Mouse (Mus musculus): ENCODE measurements around the gene Sh3bp1. TPM values are rescaled to one million over a fixed set of nuclear protein-coding genes. Genes with fewer than 3 reads are reported as not detected.
"Not testable (repeated sequence)": the region's sequence is repeated elsewhere in the genome, so short reads cannot be mapped to it uniquely, and the experiment has no call there.

The Sh3bp1 gene
- polyA plus RNA-seq, 1 experiment from 2014 or later = 2.7 TPM

- ATAC-seq = no peak
- H3K9ac ChIP-seq (ENCODE audit: low read depth, low read length) = peak overlapping the region; percentile 48; the same call in 1 of the 2 replicates
- H3K36me3 ChIP-seq (ENCODE audit: control insufficient read depth, insufficient read depth, low read length) = no peaks in the 10 kb centered on the region
- peaks cover 24% of the 10 kb centered on the region for H3K4me1 ChIP-seq (ENCODE audit: control insufficient read depth, insufficient read depth, low read length)
- no peak overlapping the region for H3K4me3 ChIP-seq (ENCODE audit: low read depth, low read length)
- no peaks in the 10 kb centered on the region for H3K9me3 ChIP-seq (replicated peaks; ENCODE audit: control insufficient read depth, low read length, poor library complexity, severe bottlenecking)
- H3K27me3 ChIP-seq (ENCODE audit: control insufficient read depth, insufficient read depth, low read depth, low read length) = no peaks in the 10 kb centered on the region
- peak overlapping the region; percentile 75 for H3K4me2 ChIP-seq (ENCODE audit: low read length)
- H3K27ac ChIP-seq (ENCODE audit: low read length) = peak overlapping the region; percentile 97
- WGBS = 80% methylated on average over 5 of the region's 5 CpGs
Measured at GRCm38 (mm10) chr15:78875537-78875936, 24.0 kb upstream of the Sh3bp1 start.

- peak; percentile 46 for ATAC-seq
- Histone ChIP-seq H3K27me3 (ENCODE audit: control insufficient read depth, insufficient read depth, low read depth, low read length) (no peaks in the 10 kb centered on the region), H3K36me3 (ENCODE audit: control insufficient read depth, insufficient read depth, low read length) (peaks cover 4% of the 10 kb centered on the region; the same call in 1 of the 2 replicates), H3K9me3 (replicated peaks; ENCODE audit: control insufficient read depth, low read length, poor library complexity, severe bottlenecking) (no peaks in the 10 kb centered on the region), H3K4me1 (ENCODE audit: control insufficient read depth, insufficient read depth, low read length) (peaks cover 24% of the 10 kb centered on the region), H3K4me2 (ENCODE audit: low read length) (peak overlapping the region; percentile 75), H3K27ac (ENCODE audit: low read length) (peak overlapping the region; percentile 97), H3K4me3 (ENCODE audit: low read depth, low read length) (peak overlapping the region; percentile 78), H3K9ac (ENCODE audit: low read depth, low read length) (peak overlapping the region; percentile 94)
- 3% methylated on average over 17 of the region's 17 CpGs for WGBS
Measured at GRCm38 (mm10) chr15:78876258-78876696, 23.3 kb upstream of the Sh3bp1 start.

GRCm38 (mm10) chr15:78876991-78877809, 22.4 kb upstream of the Sh3bp1 start, which contains the start of gene Gga1:
Gene Gga1, plus strand, starts transcription at chr15:78877190.
- Histone ChIP-seq H3K9me3 (replicated peaks; ENCODE audit: control insufficient read depth, low read length, poor library complexity, severe bottlenecking) (no peaks in the 10 kb centered on the region), H3K4me3 (ENCODE audit: low read depth, low read length) (peak within 1 kb of the TSS; percentile 78), H3K36me3 (ENCODE audit: control insufficient read depth, insufficient read depth, low read length) (peaks cover 12% of the 10 kb centered on the region), H3K9ac (ENCODE audit: low read depth, low read length) (peak within 1 kb of the TSS; percentile 94), H3K27ac (ENCODE audit: low read length) (peak within 1 kb of the TSS; percentile 97), H3K27me3 (ENCODE audit: control insufficient read depth, insufficient read depth, low read depth, low read length) (no peaks in the 10 kb centered on the region), H3K4me1 (ENCODE audit: control insufficient read depth, insufficient read depth, low read length) (peaks cover 24% of the 10 kb centered on the region), H3K4me2 (ENCODE audit: low read length) (peak within 1 kb of the TSS; percentile 97)
- under 1% methylated on average over 59 of the region's 95 CpGs for WGBS
- ATAC-seq = peak; percentile 85

- H3K4me3 ChIP-seq (ENCODE audit: low read depth, low read length) = peak overlapping the region; percentile 78
- peaks cover 13% of the 10 kb centered on the region for H3K36me3 ChIP-seq (ENCODE audit: control insufficient read depth, insufficient read depth, low read length)
- H3K4me2 ChIP-seq (ENCODE audit: low read length) = peak overlapping the region; percentile 97
- H3K4me1 ChIP-seq (ENCODE audit: control insufficient read depth, insufficient read depth, low read length) = peaks cover 24% of the 10 kb centered on the region
- no peaks in the 10 kb centered on the region for H3K27me3 ChIP-seq (ENCODE audit: control insufficient read depth, insufficient read depth, low read depth, low read length)
- no peaks in the 10 kb centered on the region for H3K9me3 ChIP-seq (replicated peaks; ENCODE audit: control insufficient read depth, low read length, poor library complexity, severe bottlenecking)
- WGBS = under 1% methylated on average over 17 of the region's 17 CpGs
- ATAC-seq = peak; percentile 47
- peak overlapping the region; percentile 94 for H3K9ac ChIP-seq (ENCODE audit: low read depth, low read length)
- peak overlapping the region; percentile 97 for H3K27ac ChIP-seq (ENCODE audit: low read length)
Measured at GRCm38 (mm10) chr15:78877810-78878390, 21.7 kb upstream of the Sh3bp1 start.

GRCm38 (mm10) chr15:78878792-78879516, 20.6 kb upstream of the Sh3bp1 start:
- H3K4me3 ChIP-seq (ENCODE audit: low read depth, low read length); H3K9me3 ChIP-seq (replicated peaks; ENCODE audit: control insufficient read depth, low read length, poor library complexity, severe bottlenecking); H3K27ac ChIP-seq (ENCODE audit: low read length); H3K4me2 ChIP-seq (ENCODE audit: low read length); ATAC-seq; H3K27me3 ChIP-seq (ENCODE audit: control insufficient read depth, insufficient read depth, low read depth, low read length): not testable (repeated sequence)
- H3K4me1 ChIP-seq (ENCODE audit: control insufficient read depth, insufficient read depth, low read length) = peaks cover 24% of the 10 kb centered on the region
- WGBS = 80% methylated on average over 7 of the region's 7 CpGs
- 0 out of 2 replicates have a peak overlapping the region, but pooled peaks have one; percentile 28 for H3K9ac ChIP-seq (ENCODE audit: low read depth, low read length)
- peaks cover 23% of the 10 kb centered on the region for H3K36me3 ChIP-seq (ENCODE audit: control insufficient read depth, insufficient read depth, low read length)

- H3K9me3 ChIP-seq (replicated peaks; ENCODE audit: control insufficient read depth, low read length, poor library complexity, severe bottlenecking) = no peaks in the 10 kb centered on the region
- no peak overlapping the region for H3K27ac ChIP-seq (ENCODE audit: low read length)
- 94% methylated on average over 8 of the region's 8 CpGs for WGBS
- peaks cover 22% of the 10 kb centered on the region for H3K4me1 ChIP-seq (ENCODE audit: control insufficient read depth, insufficient read depth, low read length)
- no peaks in the 10 kb centered on the region for H3K27me3 ChIP-seq (ENCODE audit: control insufficient read depth, insufficient read depth, low read depth, low read length)
- H3K4me2 ChIP-seq (ENCODE audit: low read length) = no peak overlapping the region
- H3K9ac ChIP-seq (ENCODE audit: low read depth, low read length) = no peak overlapping the region
- ATAC-seq = no peak
- peaks cover 34% of the 10 kb centered on the region for H3K36me3 ChIP-seq (ENCODE audit: control insufficient read depth, insufficient read depth, low read length)
- no peak overlapping the region for H3K4me3 ChIP-seq (ENCODE audit: low read depth, low read length)
Measured at GRCm38 (mm10) chr15:78880432-78880831, 19.1 kb upstream of the Sh3bp1 start.

- 90% methylated on average over 3 of the region's 3 CpGs for WGBS
- peaks cover 40% of the 10 kb centered on the region for H3K36me3 ChIP-seq (ENCODE audit: control insufficient read depth, insufficient read depth, low read length)
- no peak overlapping the region for H3K27ac ChIP-seq (ENCODE audit: low read length)
- no peak overlapping the region for H3K9ac ChIP-seq (ENCODE audit: low read depth, low read length)
- H3K9me3 ChIP-seq (replicated peaks; ENCODE audit: control insufficient read depth, low read length, poor library complexity, severe bottlenecking) = no peaks in the 10 kb centered on the region
- no peaks in the 10 kb centered on the region for H3K27me3 ChIP-seq (ENCODE audit: control insufficient read depth, insufficient read depth, low read depth, low read length)
- ATAC-seq = no peak
- no peak overlapping the region for H3K4me3 ChIP-seq (ENCODE audit: low read depth, low read length)
- H3K4me2 ChIP-seq (ENCODE audit: low read length) = no peak overlapping the region
- H3K4me1 ChIP-seq (ENCODE audit: control insufficient read depth, insufficient read depth, low read length) = peaks cover 13% of the 10 kb centered on the region
Measured at GRCm38 (mm10) chr15:78881828-78882227, 17.7 kb upstream of the Sh3bp1 start.

GRCm38 (mm10) chr15:78889401-78889853, 10.1 kb upstream of the Sh3bp1 start:
- Histone ChIP-seq H3K9me3 (replicated peaks; ENCODE audit: control insufficient read depth, low read length, poor library complexity, severe bottlenecking) (no peaks in the 10 kb centered on the region), H3K36me3 (ENCODE audit: control insufficient read depth, insufficient read depth, low read length) (peaks cover 33% of the 10 kb centered on the region), H3K4me3 (ENCODE audit: low read depth, low read length) (no peak overlapping the region), H3K4me2 (ENCODE audit: low read length) (no peak overlapping the region), H3K27ac (ENCODE audit: low read length) (no peak overlapping the region), H3K27me3 (ENCODE audit: control insufficient read depth, insufficient read depth, low read depth, low read length) (no peaks in the 10 kb centered on the region), H3K9ac (ENCODE audit: low read depth, low read length) (no peak overlapping the region), H3K4me1 (ENCODE audit: control insufficient read depth, insufficient read depth, low read length) (no peaks in the 10 kb centered on the region)
- 19% methylated on average over 13 of the region's 13 CpGs for WGBS
- ATAC-seq = no peak
